Mouse (Mus musculus): ENCODE data around the gene Klhl18. TPM values are rescaled to one million over a fixed set of nuclear protein-coding genes. Genes with fewer than 3 reads are reported as not detected.

Klhl18 gene
- polyA plus RNA-seq, 1 experiment from 2014 or later = 8.7 TPM

GRCm38 (mm10) chr9:110448857-110449617 is 27.5 kb downstream of the Klhl18 start:
- Histone ChIP-seq H3K4me2 (ENCODE audit: low read length) (no peak overlapping the region), H3K9me3 (ENCODE audit: control insufficient read depth, low read length) (no peaks in the 10 kb centered on the region), H3K9ac (ENCODE audit: low read length) (no peak overlapping the region), H3K4me3 (ENCODE audit: control insufficient read depth in 1 of 2, insufficient read depth in 1 of 2, low read depth in 1 of 2, low read length in 2 of 2) (no peak overlapping the region), H3K36me3 (ENCODE audit: control insufficient read depth, insufficient read depth, low read length) (peaks cover 33% of the 10 kb centered on the region), H3K27me3 (ENCODE audit: control insufficient read depth, insufficient read depth, low read length) (no peaks in the 10 kb centered on the region), H3K27ac (replicated peaks in 1 of 2; ENCODE audit: control insufficient read depth in 1 of 2, insufficient read depth in 1 of 2, low read depth in 2 of 2, low read length in 2 of 2) (no peak overlapping the region), H3K4me1 (ENCODE audit: control insufficient read depth in 2 of 2, insufficient read depth in 2 of 2, low read length in 2 of 2) (no peaks in the 10 kb centered on the region)
- 29% methylated on average over 11 of the region's 11 CpGs for WGBS
- no peak; the same call in 1 of the 2 replicates for ATAC-seq (ENCODE audit: insufficient number of reproducible peaks, insufficient read depth, low FRiP score, low read depth)

DNA sequence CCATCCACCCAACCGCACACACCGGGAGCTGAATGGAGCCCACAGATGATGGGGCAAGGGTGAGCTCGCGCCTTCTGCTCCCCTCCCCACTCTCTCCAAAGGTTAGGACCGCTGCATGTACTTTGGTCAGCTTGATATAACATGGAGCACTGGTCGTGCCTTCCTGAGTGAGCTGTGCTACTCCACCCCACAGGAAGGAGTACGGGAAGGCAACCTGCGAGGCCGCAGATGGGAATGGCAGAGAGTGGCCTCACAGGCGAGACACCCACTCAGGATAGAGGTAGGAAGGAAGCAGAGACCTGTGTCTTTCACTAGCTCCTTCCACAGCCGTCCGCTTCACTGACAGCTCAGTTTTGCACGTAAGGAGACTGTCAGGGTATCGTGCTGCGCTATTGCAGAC is 28.1 kb downstream of the Klhl18 start:
- Histone ChIP-seq H3K4me1 (ENCODE audit: control insufficient read depth in 2 of 2, insufficient read depth in 2 of 2, low read length in 2 of 2) (no peaks in the 10 kb centered on the region), H3K9ac (ENCODE audit: low read length) (no peak overlapping the region), H3K27me3 (ENCODE audit: control insufficient read depth, insufficient read depth, low read length) (no peaks in the 10 kb centered on the region), H3K4me2 (ENCODE audit: low read length) (no peak overlapping the region), H3K27ac (replicated peaks in 1 of 2; ENCODE audit: control insufficient read depth in 1 of 2, insufficient read depth in 1 of 2, low read depth in 2 of 2, low read length in 2 of 2) (no peak overlapping the region), H3K4me3 (ENCODE audit: control insufficient read depth in 1 of 2, insufficient read depth in 1 of 2, low read depth in 1 of 2, low read length in 2 of 2) (no peak overlapping the region), H3K36me3 (ENCODE audit: control insufficient read depth, insufficient read depth, low read length) (peaks cover 33% of the 10 kb centered on the region), H3K9me3 (ENCODE audit: control insufficient read depth, low read length) (no peaks in the 10 kb centered on the region)
- no peak for ATAC-seq (ENCODE audit: insufficient number of reproducible peaks, insufficient read depth, low FRiP score, low read depth)
- 79% methylated on average over 15 of the region's 15 CpGs for WGBS

GRCm38 (mm10) chr9:110440559-110440958 is 35.9 kb downstream of the Klhl18 start:
- ATAC-seq (ENCODE audit: insufficient number of reproducible peaks, insufficient read depth, low FRiP score, low read depth) = no peak
- Histone ChIP-seq H3K4me1 (ENCODE audit: control insufficient read depth in 2 of 2, insufficient read depth in 2 of 2, low read length in 2 of 2) (no peaks in the 10 kb centered on the region), H3K27me3 (ENCODE audit: control insufficient read depth, insufficient read depth, low read length) (no peaks in the 10 kb centered on the region), H3K9me3 (ENCODE audit: control insufficient read depth, low read length) (no peaks in the 10 kb centered on the region), H3K9ac (ENCODE audit: low read length) (no peak overlapping the region), H3K4me2 (ENCODE audit: low read length) (no peak overlapping the region), H3K27ac (replicated peaks in 1 of 2; ENCODE audit: control insufficient read depth in 1 of 2, insufficient read depth in 1 of 2, low read depth in 2 of 2, low read length in 2 of 2) (no peak overlapping the region), H3K4me3 (ENCODE audit: control insufficient read depth in 1 of 2, insufficient read depth in 1 of 2, low read depth in 1 of 2, low read length in 2 of 2) (no peak overlapping the region), H3K36me3 (ENCODE audit: control insufficient read depth, insufficient read depth, low read length) (peaks cover 37% of the 10 kb centered on the region)
- 90% methylated on average over 6 of the region's 6 CpGs for whole genome bisulfite sequencing

DNA sequence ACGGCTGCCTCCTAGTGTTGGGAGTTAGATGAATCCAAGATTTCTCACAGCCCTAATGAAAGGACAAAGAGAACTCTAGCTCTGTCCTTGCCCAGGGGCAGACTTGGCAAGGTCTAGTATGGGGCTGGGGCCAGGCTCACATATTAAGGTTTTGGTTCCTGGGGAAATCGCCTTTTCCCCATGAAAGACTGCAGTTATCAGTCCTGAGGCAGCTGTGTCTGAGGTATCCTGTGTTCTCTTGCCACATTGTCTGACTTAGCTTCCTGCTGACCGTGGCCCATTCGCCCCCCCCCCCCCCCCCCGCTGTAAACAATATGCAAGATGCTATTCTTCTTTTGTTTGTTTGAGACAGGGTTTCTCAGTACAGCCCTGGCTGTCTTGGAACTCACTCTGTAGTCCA is 36.4 kb downstream of the Klhl18 start:
- ATAC-seq (ENCODE audit: insufficient number of reproducible peaks, insufficient read depth, low FRiP score, low read depth) = no peak
- H3K9ac ChIP-seq (ENCODE audit: low read length) = no peak overlapping the region
- H3K4me2 ChIP-seq (ENCODE audit: low read length) = no peak overlapping the region
- no peaks in the 10 kb centered on the region for H3K9me3 ChIP-seq (ENCODE audit: control insufficient read depth, low read length)
- no peak overlapping the region for H3K4me3 ChIP-seq (ENCODE audit: control insufficient read depth in 1 of 2, insufficient read depth in 1 of 2, low read depth in 1 of 2, low read length in 2 of 2)
- H3K4me1 ChIP-seq (ENCODE audit: control insufficient read depth in 2 of 2, insufficient read depth in 2 of 2, low read length in 2 of 2) = no peaks in the 10 kb centered on the region
- WGBS = 64% methylated on average over 3 of the region's 5 CpGs
- no peaks in the 10 kb centered on the region for H3K27me3 ChIP-seq (ENCODE audit: control insufficient read depth, insufficient read depth, low read length)
- H3K27ac ChIP-seq (replicated peaks in 1 of 2; ENCODE audit: control insufficient read depth in 1 of 2, insufficient read depth in 1 of 2, low read depth in 2 of 2, low read length in 2 of 2) = no peak overlapping the region
- H3K36me3 ChIP-seq (ENCODE audit: control insufficient read depth, insufficient read depth, low read length) = peaks cover 42% of the 10 kb centered on the region

DNA sequence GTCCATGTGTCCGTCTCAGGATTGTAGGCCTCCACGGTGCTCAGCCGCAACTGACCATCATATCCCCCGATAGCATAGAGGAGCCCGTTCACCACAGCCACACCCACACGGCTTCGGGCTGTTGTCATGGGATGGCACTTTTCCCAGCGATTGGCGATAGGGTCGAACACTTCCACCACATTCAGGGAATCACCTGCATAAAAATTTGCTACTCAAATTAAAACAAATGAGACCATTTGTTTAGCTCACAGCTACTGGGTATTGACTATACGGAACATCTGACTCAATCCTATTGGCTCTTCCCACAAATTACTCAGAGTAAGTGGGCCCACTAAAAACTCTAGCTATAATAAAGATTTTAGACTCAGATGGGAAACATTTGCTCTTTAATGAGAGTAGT is 40.5 kb downstream of the Klhl18 start:
- Histone ChIP-seq H3K36me3 (ENCODE audit: control insufficient read depth, insufficient read depth, low read length) (peaks cover 63% of the 10 kb centered on the region), H3K4me2 (ENCODE audit: low read length) (no peak overlapping the region), H3K27ac (replicated peaks in 1 of 2; ENCODE audit: control insufficient read depth in 1 of 2, insufficient read depth in 1 of 2, low read depth in 2 of 2, low read length in 2 of 2) (no peak overlapping the region), H3K9ac (ENCODE audit: low read length) (no peak overlapping the region), H3K9me3 (ENCODE audit: control insufficient read depth, low read length) (no peaks in the 10 kb centered on the region), H3K4me1 (ENCODE audit: control insufficient read depth in 2 of 2, insufficient read depth in 2 of 2, low read length in 2 of 2) (no peaks in the 10 kb centered on the region), H3K27me3 (ENCODE audit: control insufficient read depth, insufficient read depth, low read length) (no peaks in the 10 kb centered on the region), H3K4me3 (ENCODE audit: control insufficient read depth in 1 of 2, insufficient read depth in 1 of 2, low read depth in 1 of 2, low read length in 2 of 2) (no peak overlapping the region)
- WGBS = 93% methylated on average over 11 of the region's 11 CpGs
- ATAC-seq (ENCODE audit: insufficient number of reproducible peaks, insufficient read depth, low FRiP score, low read depth) = no peak

- Histone ChIP-seq H3K4me2 (ENCODE audit: low read length) (no peak overlapping the region), H3K27ac (replicated peaks in 1 of 2; ENCODE audit: control insufficient read depth in 1 of 2, insufficient read depth in 1 of 2, low read depth in 2 of 2, low read length in 2 of 2) (no peak overlapping the region), H3K36me3 (ENCODE audit: control insufficient read depth, insufficient read depth, low read length) (peaks cover 78% of the 10 kb centered on the region), H3K9me3 (ENCODE audit: control insufficient read depth, low read length) (no peaks in the 10 kb centered on the region), H3K9ac (ENCODE audit: low read length) (no peak overlapping the region), H3K27me3 (ENCODE audit: control insufficient read depth, insufficient read depth, low read length) (no peaks in the 10 kb centered on the region), H3K4me1 (ENCODE audit: control insufficient read depth in 2 of 2, insufficient read depth in 2 of 2, low read length in 2 of 2) (no peaks in the 10 kb centered on the region), H3K4me3 (ENCODE audit: control insufficient read depth in 1 of 2, insufficient read depth in 1 of 2, low read depth in 1 of 2, low read length in 2 of 2) (no peak overlapping the region)
- 87% methylated on average over 2 of the region's 2 CpGs for WGBS
- ATAC-seq (ENCODE audit: insufficient number of reproducible peaks, insufficient read depth, low FRiP score, low read depth) = no peak
Observed at GRCm38 (mm10) chr9:110433045-110433444, 43.4 kb downstream of the Klhl18 start.

GRCm38 (mm10) chr9:110431241-110431640 is 45.3 kb downstream of the Klhl18 start:
- 63% methylated on average over 8 of the region's 8 CpGs for WGBS
- peaks cover 77% of the 10 kb centered on the region for H3K36me3 ChIP-seq (ENCODE audit: control insufficient read depth, insufficient read depth, low read length)

More at GRCm38 (mm10) chr9:110431241-110431640, 45.3 kb downstream of the Klhl18 start:
- H3K4me1 ChIP-seq (ENCODE audit: control insufficient read depth in 2 of 2, insufficient read depth in 2 of 2, low read length in 2 of 2) = no peaks in the 10 kb centered on the region
- H3K27ac ChIP-seq (replicated peaks in 1 of 2; ENCODE audit: control insufficient read depth in 1 of 2, insufficient read depth in 1 of 2, low read depth in 2 of 2, low read length in 2 of 2) = no peak overlapping the region
- no peaks in the 10 kb centered on the region for H3K27me3 ChIP-seq (ENCODE audit: control insufficient read depth, insufficient read depth, low read length)
- H3K4me3 ChIP-seq (ENCODE audit: control insufficient read depth in 1 of 2, insufficient read depth in 1 of 2, low read depth in 1 of 2, low read length in 2 of 2) = no peak overlapping the region
- no peaks in the 10 kb centered on the region for H3K9me3 ChIP-seq (ENCODE audit: control insufficient read depth, low read length)
- ATAC-seq (ENCODE audit: insufficient number of reproducible peaks, insufficient read depth, low FRiP score, low read depth) = no peak
- H3K9ac ChIP-seq (ENCODE audit: low read length) = no peak overlapping the region
- no peak overlapping the region for H3K4me2 ChIP-seq (ENCODE audit: low read length)
